Comparison of ENCODE assay signal across 13 mouse cellular contexts in the genomic region with DNA sequence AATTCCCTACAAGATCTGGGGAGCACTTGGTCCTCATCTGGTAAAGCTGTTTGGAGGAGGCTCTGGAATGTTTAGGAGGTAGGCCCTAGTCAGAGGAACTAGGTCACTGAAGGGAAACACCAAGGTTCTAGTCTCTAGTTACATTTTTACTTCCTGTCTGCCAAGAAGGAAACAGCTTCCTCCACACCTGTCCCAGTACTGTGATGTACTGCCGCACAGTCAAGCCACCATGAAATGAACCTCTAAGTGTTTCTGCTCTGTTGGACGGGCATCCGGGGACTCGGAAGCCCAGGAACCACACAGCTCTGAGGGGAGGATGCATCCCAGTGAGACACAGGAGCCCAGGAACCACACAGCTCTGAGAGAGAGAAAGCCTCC. TPM values are rescaled to one million over a fixed set of nuclear protein-coding genes. Genes with fewer than 3 reads are reported as not detected.
DNase-seq lines count a peak whose midpoint lies in the region; ATAC-seq and TF ChIP-seq lines count a peak whose summit lies in the region.
"Had no signal": no experiment of that assay in that cellular context is flagged by ENCODE, and none has a peak within 500 bp of the region (broad histone marks: within the 10 kb centered on the region; RNA-seq: fewer than 3 reads in every experiment).

No protein-coding gene starts in this region.

- no peak for TF ChIP-seq POLR2A in limb, embryonic 14.5 days (IDR thresholded peaks at IDR 0.05; ENCODE audit: borderline replicate concordance, extremely low read depth, insufficient read depth, insufficient read length)

- no peaks in the 10 kb centered on the region for H3K36me3 ChIP-seq in kidney, embryonic 15.5 days
- no peaks in the 10 kb centered on the region for H3K36me3 ChIP-seq in forebrain, embryonic 12.5 days (replicated peaks)
- no peaks in the 10 kb centered on the region for H3K36me3 ChIP-seq in limb, embryonic 14.5 days (ENCODE audit: control insufficient read depth, insufficient read depth, low read length)

- DNase-seq in kidney, postnatal 14 days, result no peak
- DNase-seq in limb, embryonic 14.5 days (ENCODE audit: low spot score), result peak; percentile 40
- peak; percentile 57 for DNase-seq in thymus, postnatal 0 days (ENCODE audit: low spot score)
- DNase-seq in cerebellum, postnatal 14 days, result no peak
- DNase-seq in spleen, adult 18-20 months, result no peak
- DNase-seq in frontal cortex, adult 2 months (ENCODE audit: extremely low spot score in 1 of 2, low spot score in 1 of 2), result no peak
- DNase-seq: adrenal gland, postnatal 36 days; kidney, adult 18-20 months; lung, postnatal 36 days had no signal

- H3K9ac ChIP-seq in kidney, embryonic 15.5 days, result no peak overlapping the region
- H3K9ac ChIP-seq in forebrain, embryonic 12.5 days, result no peak overlapping the region
- H3K9ac ChIP-seq in limb, embryonic 14.5 days (ENCODE audit: low read depth, low read length, severe bottlenecking), result no peak overlapping the region

- H3K4me3 ChIP-seq in kidney, embryonic 15.5 days (replicated peaks), result no peak overlapping the region
- H3K4me3 ChIP-seq in forebrain, embryonic 12.5 days (replicated peaks), result no peak overlapping the region
- no peak overlapping the region for H3K4me3 ChIP-seq in limb, embryonic 14.5 days (replicated peaks; ENCODE audit: low read length)

- peak; percentile 27 for ATAC-seq in kidney, embryonic 15.5 days (replicated peaks; ENCODE audit: low FRiP score)
- peak; percentile 9; the same call in 1 of the 2 replicates for ATAC-seq in forebrain, embryonic 12.5 days (ENCODE audit: low FRiP score)
- peak; percentile 50 for ATAC-seq in limb, embryonic 14.5 days (ENCODE audit: low FRiP score, low read depth)

- 30% methylated on average over 4 of the region's 4 CpGs for WGBS in kidney, embryonic 15.5 days
- 71% methylated on average over 4 of the region's 4 CpGs for WGBS in forebrain, embryonic 12.5 days
- WGBS in limb, embryonic 14.5 days, result 84% methylated on average over 4 of the region's 4 CpGs

- H3K4me2 ChIP-seq in kidney, embryonic 15.5 days, result no peak overlapping the region
- peak overlapping the region; percentile 4; the same call in 1 of the 2 replicates for H3K4me2 ChIP-seq in forebrain, embryonic 12.5 days
- H3K4me2 ChIP-seq in limb, embryonic 14.5 days (replicated peaks; ENCODE audit: low read depth, low read length, severe bottlenecking), result 0 out of 2 replicates have a peak overlapping the region, but pooled peaks have one; percentile 7
- H3K4me2 ChIP-seq: heart, embryonic 11.5 days had no signal

- peaks cover 34% of the 10 kb centered on the region for H3K4me1 ChIP-seq in kidney, embryonic 15.5 days
- peaks cover 35% of the 10 kb centered on the region for H3K4me1 ChIP-seq in forebrain, embryonic 12.5 days
- peaks cover 24% of the 10 kb centered on the region for H3K4me1 ChIP-seq in limb, embryonic 14.5 days (ENCODE audit: control insufficient read depth, insufficient read depth, low read length)

- no peaks in the 10 kb centered on the region for H3K9me3 ChIP-seq in kidney, embryonic 15.5 days (replicated peaks)
- H3K9me3 ChIP-seq in forebrain, embryonic 12.5 days, result no peaks in the 10 kb centered on the region
- H3K9me3 ChIP-seq in limb, embryonic 14.5 days (ENCODE audit: control insufficient read depth, low read length), result no peaks in the 10 kb centered on the region

- peak overlapping the region; percentile 61 for H3K27ac ChIP-seq in kidney, embryonic 15.5 days
- H3K27ac ChIP-seq in forebrain, embryonic 12.5 days, result peak overlapping the region; percentile 88
- peak overlapping the region; percentile 58 for H3K27ac ChIP-seq in limb, embryonic 14.5 days (replicated peaks; ENCODE audit: low read depth, low read length)

- H3K27me3 ChIP-seq in kidney, embryonic 15.5 days, result no peaks in the 10 kb centered on the region
- H3K27me3 ChIP-seq in forebrain, embryonic 12.5 days, result no peaks in the 10 kb centered on the region
- H3K27me3 ChIP-seq in limb, embryonic 14.5 days (ENCODE audit: control insufficient read depth, insufficient read depth, low read length), result no peaks in the 10 kb centered on the region

RNA-seq across cellular contexts. Expression of a gene that starts 0.4 kb away (rescaled TPM):
- polyA plus RNA-seq in kidney, embryonic 15.5 days (2015; fragmentation: Nextera tagmentation; extraction: Ambion mirVana), result 1.5 and 1.8 TPM in 2 replicates
- 2.4 and 3.7 TPM in 2 replicates for polyA plus RNA-seq in forebrain, embryonic 12.5 days (2016; fragmentation: Nextera tagmentation; extraction: Ambion mirVana)
- polyA plus RNA-seq in limb, embryonic 14.5 days (2012; rRNA removed), result 1.2 and 1.3 TPM in 2 replicates
- 0.66 and 0.73 TPM in 2 replicates for polyA plus RNA-seq in limb, embryonic 14.5 days (2014; fragmentation: Nextera tagmentation; extraction: Ambion mirVana)
- 2.6 and 3.1 TPM in 2 replicates for polyA plus RNA-seq in thymus, postnatal 0 days (2015; fragmentation: Nextera tagmentation; extraction: Ambion mirVana)
- polyA plus RNA-seq in frontal cortex, adult 2 months (2012; rRNA removed), result 9.0 and 11.3 TPM in 2 replicates
- polyA plus RNA-seq: heart, embryonic 11.5 days had no signal

RNA-seq across cellular contexts. Expression of a gene that starts 32.1 kb away (rescaled TPM):
- polyA plus RNA-seq in kidney, embryonic 15.5 days (2015; fragmentation: Nextera tagmentation; extraction: Ambion mirVana), result 0.04 TPM in 1 of 2 replicates, not detected in the other
- polyA plus RNA-seq in forebrain, embryonic 12.5 days (2016; fragmentation: Nextera tagmentation; extraction: Ambion mirVana), result 0.05 TPM in 1 of 2 replicates, not detected in the other
- 0.11 and 0.12 TPM in 2 replicates for polyA plus RNA-seq in limb, embryonic 14.5 days (2012; rRNA removed)
- polyA plus RNA-seq in limb, embryonic 14.5 days (2014; fragmentation: Nextera tagmentation; extraction: Ambion mirVana), result not detected in 2 replicates
- polyA plus RNA-seq in thymus, postnatal 0 days (2015; fragmentation: Nextera tagmentation; extraction: Ambion mirVana), result 0.39 and 0.58 TPM in 2 replicates
- 0.08 and 0.10 TPM in 2 replicates for polyA plus RNA-seq in frontal cortex, adult 2 months (2012; rRNA removed)
- polyA plus RNA-seq: heart, embryonic 11.5 days; limb, embryonic 11.5 days had no signal

RNA-seq across cellular contexts. Expression of a gene that starts 34.6 kb away (rescaled TPM):
- polyA plus RNA-seq in kidney, embryonic 15.5 days (2015; fragmentation: Nextera tagmentation; extraction: Ambion mirVana), result 220 and 231 TPM in 2 replicates
- polyA plus RNA-seq in forebrain, embryonic 12.5 days (2016; fragmentation: Nextera tagmentation; extraction: Ambion mirVana), result 116 and 119 TPM in 2 replicates
- 213 and 289 TPM in 2 replicates for polyA plus RNA-seq in limb, embryonic 14.5 days (2012; rRNA removed)
- 181 and 197 TPM in 2 replicates for polyA plus RNA-seq in limb, embryonic 14.5 days (2014; fragmentation: Nextera tagmentation; extraction: Ambion mirVana)
- 178 and 184 TPM in 2 replicates for polyA plus RNA-seq in thymus, postnatal 0 days (2015; fragmentation: Nextera tagmentation; extraction: Ambion mirVana)
- polyA plus RNA-seq in frontal cortex, adult 2 months (2012; rRNA removed), result 765 and 862 TPM in 2 replicates

Comparison
In these comparisons a context has a peak if more than half of its experiments do, and no peak if none do; other contexts are left out.
1. DNase-seq: peak in limb, embryonic 14.5 days (single experiment) and thymus, postnatal 0 days (single experiment); none in kidney, postnatal 14 days (single experiment), cerebellum, postnatal 14 days (0 of 2), spleen, adult 18-20 months (0 of 2) and frontal cortex, adult 2 months (0 of 2).
2. Peak in every context shown above with its lines, with median percentiles within 50 percentile points of each other: ATAC-seq and H3K27ac ChIP-seq.